Mouse (Mus musculus) left cerebral cortex, adult 11 months (tissue): ENCODE data around the gene Gm10721.
"Not testable (repeated sequence)": the region's sequence is repeated elsewhere in the genome, so short reads cannot be mapped to it uniquely, and the experiment has no call there.

Experiments
- DNase-seq: peaks from one replicate; pipeline ENCODE4 v3.0.0; 2022; ENCODE audit warnings: low spot score

The Gm10721 gene

GRCm38 (mm10) chr9:3012733-3013279 lies at the start of gene Gm10721:
Gene Gm10721 (plus strand): TSS chr9:3013140.
- DNase-seq = not testable (repeated sequence)

- DNase-seq = not testable (repeated sequence)
Measured at GRCm38 (mm10) chr9:3000445-3000972, 12.4 kb upstream of the Gm10721 start, which contains the start of gene Gm10722. Gene Gm10722 (plus strand): TSS chr9:3000922.

DNA sequence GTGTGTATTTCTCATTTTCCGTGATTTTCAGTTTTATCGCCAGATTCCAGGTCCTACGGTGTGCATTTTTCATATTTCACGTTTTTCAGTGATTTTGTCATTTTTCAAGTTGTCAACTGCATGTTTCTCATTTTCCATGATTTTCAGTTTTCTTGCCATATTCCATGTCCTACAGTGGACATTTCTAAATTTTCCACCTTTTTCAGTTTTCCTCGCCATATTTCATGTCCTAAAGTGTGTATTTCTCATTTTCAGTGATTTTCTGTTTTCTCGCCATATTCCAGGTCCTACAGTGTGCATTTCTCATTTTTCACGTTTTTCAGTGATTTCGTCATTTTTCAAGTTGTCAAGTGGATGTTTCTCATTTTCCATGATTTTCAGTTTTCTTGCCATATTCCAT lies 11.9 kb upstream of the Gm10721 start:
- not testable (repeated sequence) for DNase-seq

DNA sequence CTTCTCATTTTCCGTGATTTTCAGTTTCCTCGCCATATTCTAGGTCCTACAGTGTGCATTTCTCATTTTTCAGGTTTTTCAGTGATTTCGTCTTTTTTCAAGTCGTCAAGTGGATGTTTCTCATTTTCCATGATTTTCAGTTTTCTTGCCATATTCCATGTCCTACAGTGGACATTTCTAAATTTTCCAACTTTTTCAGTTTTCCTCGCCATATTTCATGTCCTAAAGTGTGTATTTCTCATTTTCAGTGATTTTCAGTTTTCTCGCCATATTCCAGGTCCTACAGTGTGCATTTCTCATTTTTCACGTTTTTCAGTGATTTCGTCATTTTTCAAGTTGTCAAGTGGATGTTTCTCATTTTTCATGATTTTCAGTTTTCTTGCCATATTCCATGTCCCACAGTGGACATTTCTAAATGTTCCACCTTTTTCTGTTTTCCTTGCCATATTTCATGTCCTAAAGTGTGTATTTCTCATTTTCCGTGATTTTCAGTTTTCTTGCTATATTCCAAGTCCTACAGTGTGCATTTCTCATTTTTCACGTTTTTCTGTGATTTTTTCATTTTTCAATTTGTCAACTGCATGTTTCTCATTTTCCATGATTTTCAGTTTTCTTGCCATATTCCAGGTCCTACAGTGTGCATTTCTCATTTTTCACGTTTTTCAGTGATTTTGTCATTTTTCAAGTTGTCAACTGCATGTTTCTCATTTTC lies 10.8 kb upstream of the Gm10721 start:
- DNase-seq = peak; percentile 100

- not testable (repeated sequence) for DNase-seq
Measured at GRCm38 (mm10) chr9:3002794-3003396, 10.0 kb upstream of the Gm10721 start, which contains the start of gene Gm11168. Gene Gm11168 (plus strand): TSS chr9:3003346.

- DNase-seq = not testable (repeated sequence)
Measured at GRCm38 (mm10) chr9:3006179-3006578, 6.8 kb upstream of the Gm10721 start.

DNA sequence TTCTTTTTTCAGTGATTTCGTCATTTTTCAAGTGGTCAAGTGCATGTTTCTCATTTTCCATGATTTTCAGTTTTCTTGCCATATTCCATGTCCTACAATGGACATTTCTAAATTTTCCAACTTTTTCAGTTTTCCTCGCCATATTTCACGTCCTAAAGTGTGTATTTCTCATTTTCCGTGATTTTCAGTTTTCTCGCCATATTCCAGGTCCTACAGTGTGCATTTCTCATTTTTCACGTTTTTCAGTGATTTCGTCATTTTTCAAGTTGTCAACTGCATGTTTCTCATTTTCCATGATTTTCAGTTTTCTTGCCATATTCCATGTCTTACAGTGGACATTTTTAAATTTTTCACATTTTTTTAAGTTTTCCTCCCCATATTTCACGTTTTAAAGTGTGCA lies 6.3 kb upstream of the Gm10721 start:
- DNase-seq = peak; percentile 95

DNA sequence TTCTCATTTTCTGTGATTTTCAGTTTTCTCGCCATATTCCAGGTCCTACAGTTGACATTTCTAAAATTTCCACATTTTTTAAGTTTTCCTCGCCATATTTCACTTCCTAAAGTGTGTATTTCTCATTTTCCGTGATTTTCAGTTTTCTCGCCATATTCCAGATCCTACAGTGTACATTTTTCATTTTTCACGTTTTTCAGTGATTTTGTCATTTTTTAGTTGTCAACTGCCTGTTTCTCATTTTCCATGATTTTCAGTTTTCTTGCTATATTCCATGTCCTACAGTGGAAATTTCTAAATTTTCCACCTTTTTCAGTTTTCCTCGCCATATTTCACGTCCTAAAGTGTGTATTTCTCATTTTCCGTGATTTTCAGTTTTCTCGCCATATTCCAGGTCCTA lies 5.7 kb upstream of the Gm10721 start:
- DNase-seq = not testable (repeated sequence)

GRCm38 (mm10) chr9:3009331-3009730 lies 3.6 kb upstream of the Gm10721 start:
- not testable (repeated sequence) for DNase-seq

- DNase-seq = not testable (repeated sequence)
Measured at GRCm38 (mm10) chr9:3012054-3012621, 802 bp upstream of the Gm10721 start.

DNA sequence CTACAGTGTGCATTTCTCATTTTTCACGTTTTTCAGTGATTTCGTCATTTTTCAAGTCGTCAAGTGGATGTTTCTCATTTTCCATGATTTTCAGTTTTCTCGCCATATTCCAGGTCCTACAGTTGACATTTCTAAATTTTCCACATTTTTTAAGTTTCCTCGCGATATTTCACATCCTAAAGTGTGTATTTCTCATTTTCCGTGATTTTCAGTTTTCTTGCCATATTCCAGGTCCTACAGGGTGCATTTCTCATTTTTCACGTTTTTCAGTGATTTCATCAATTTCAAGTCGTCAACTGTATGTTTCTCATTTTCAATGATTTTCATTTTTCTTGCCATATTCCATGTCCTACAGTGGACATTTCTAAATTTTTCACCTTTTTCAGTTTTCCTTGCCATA lies 2.4 kb downstream of the Gm10721 start, which contains the start of gene Gm10720:
TSS of gene Gm10720 (plus strand) at position 301 of the 400 bp plus-strand sequence.
- not testable (repeated sequence) for DNase-seq

GRCm38 (mm10) chr9:3015896-3016295 lies 3.0 kb downstream of the Gm10721 start:
- DNase-seq = not testable (repeated sequence)

- DNase-seq = not testable (repeated sequence)
Measured at GRCm38 (mm10) chr9:3017108-3017507, 4.2 kb downstream of the Gm10721 start, which contains the start of gene Gm10719. Gene Gm10719 (plus strand): TSS chr9:3017408.

DNA sequence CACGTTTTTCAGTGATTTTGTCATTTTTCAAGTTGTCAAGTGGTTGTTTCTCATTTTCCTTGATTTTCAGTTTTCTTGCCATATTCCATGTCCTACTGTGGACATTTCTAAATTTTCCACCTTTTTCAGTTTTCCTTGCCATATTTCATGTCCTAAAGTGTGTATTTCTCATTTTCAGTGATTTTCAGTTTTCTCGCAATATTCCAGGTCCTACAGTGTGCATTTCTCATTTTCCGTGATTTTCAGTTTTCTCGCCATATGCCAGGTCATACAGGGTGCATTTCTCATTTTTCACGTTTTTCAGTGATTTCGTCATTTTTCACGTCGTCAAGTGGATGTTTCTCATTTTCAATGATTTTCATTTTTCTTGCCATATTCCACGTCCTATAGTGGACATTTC lies 6.0 kb downstream of the Gm10721 start:
- DNase-seq = peak; percentile 29

GRCm38 (mm10) chr9:3019835-3020727 lies 7.1 kb downstream of the Gm10721 start:
- peak; percentile 34 for DNase-seq

GRCm38 (mm10) chr9:3022316-3023008 lies 9.5 kb downstream of the Gm10721 start:
- peak; percentile 73 for DNase-seq

DNA sequence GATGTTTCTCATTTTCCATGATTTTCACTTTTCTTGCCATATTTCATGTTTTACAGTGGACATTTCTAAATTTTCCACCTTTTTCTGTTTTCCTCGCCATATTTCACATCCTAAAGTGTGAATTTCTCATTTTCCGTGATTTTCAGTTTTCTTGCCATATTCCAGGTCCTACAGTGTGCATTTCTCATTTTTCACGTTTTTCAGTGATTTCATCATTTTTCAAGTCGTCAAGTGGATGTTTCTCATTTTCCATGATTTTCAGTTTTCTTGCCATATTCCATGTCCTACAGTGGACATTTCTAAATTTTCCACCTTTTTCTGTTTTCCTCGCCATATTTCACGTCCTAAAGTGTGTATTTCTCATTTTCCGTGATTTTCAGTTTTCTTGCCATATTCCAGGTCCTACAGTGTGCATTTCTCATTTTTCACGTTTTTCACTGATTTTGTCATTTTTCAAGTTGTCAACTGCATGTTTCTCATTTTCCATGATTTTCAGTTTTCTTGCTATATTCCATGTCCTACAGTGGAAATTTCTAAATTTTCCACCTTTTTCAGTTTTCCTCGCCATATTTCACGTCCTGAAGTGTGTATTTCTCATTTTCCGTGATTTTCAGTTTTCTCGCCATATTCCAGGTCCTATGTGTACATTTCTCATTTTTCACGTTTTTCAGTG lies 10.5 kb downstream of the Gm10721 start, which contains the start of gene Gm10718:
TSS of gene Gm10718 (plus strand) at position 236 of the 673 bp plus-strand sequence.
- peak; percentile 14 for DNase-seq

DNA sequence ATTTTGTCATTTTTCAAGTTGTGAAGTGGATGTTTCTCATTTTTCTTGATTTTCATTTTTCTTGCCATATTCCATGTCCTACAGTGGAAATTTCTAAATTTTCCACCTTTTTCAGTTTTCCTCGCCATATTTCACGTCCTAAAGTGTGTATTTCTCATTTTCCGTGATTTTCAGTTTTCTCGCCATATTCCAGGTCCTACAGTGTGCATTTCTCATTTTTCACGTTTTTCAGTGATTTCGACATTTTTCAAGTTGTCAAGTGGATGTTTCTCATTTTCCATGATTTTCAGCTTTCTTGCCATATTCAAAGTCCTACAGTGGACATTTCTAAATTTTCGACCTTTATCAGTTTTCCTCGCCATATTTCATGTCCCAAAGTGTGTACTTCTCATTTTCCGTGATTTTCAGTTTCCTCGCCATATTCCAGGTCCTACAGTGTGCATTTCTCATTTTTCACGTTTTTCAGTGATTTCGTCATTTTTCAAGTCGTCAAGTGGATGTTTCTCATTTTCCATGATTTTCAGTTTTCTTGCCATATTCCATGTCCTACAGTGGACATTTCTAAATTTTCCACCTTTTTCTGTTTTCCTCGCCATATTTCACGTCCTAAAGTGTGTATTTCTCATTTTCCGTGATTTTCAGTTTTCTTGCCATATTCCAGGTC lies 11.2 kb downstream of the Gm10721 start:
- DNase-seq = peak; percentile 94

- DNase-seq = not testable (repeated sequence)
Measured at GRCm38 (mm10) chr9:3024912-3025467, 12.1 kb downstream of the Gm10721 start, which contains the start of gene Gm10717. Gene Gm10717 (plus strand): TSS chr9:3025417.
